Mouse (Mus musculus): ENCODE results near the gene Als2. TPM values are rescaled to one million over a fixed set of nuclear protein-coding genes. Genes with fewer than 3 reads are reported as not detected.

The Als2 gene
- total RNA-seq, 2 experiments from 2014 or later, result 10.5 to 11.2 TPM

GRCm38 (mm10) chr1:59166232-59166905 lies 70.7 kb downstream of the Als2 start:
- DNase-seq, result no peak

- no peak for DNase-seq
These were observed 73.1 kb downstream of the Als2 start for GRCm38 (mm10) chr1:59163918-59164317.

GRCm38 (mm10) chr1:59163030-59163461 lies 74.0 kb downstream of the Als2 start, which contains the start of gene Mpp4:
TSS of gene Mpp4 (minus strand) at chr1:59163389.
- DNase-seq, result peak; percentile 3 to 22

- no peak for DNase-seq
These were observed 74.6 kb downstream of the Als2 start for GRCm38 (mm10) chr1:59162309-59163024.

- no peak for DNase-seq
These were observed 75.6 kb downstream of the Als2 start for GRCm38 (mm10) chr1:59161396-59161795.

- DNase-seq, result no peak
These were observed 76.2 kb downstream of the Als2 start for GRCm38 (mm10) chr1:59160871-59161270.

GRCm38 (mm10) chr1:59159136-59159535 lies 77.9 kb downstream of the Als2 start:
- no peak for DNase-seq

GRCm38 (mm10) chr1:59158498-59158897 lies 78.5 kb downstream of the Als2 start:
- no peak for DNase-seq

GRCm38 (mm10) chr1:59157846-59158245 lies 79.2 kb downstream of the Als2 start:
- peak in 1 of 2 experiments; percentile 15 for DNase-seq

- no peak for DNase-seq
These were observed 84.7 kb downstream of the Als2 start for GRCm38 (mm10) chr1:59152346-59152745.

GRCm38 (mm10) chr1:59150542-59150941 lies 86.5 kb downstream of the Als2 start:
- DNase-seq, result no peak

- DNase-seq, result peak; percentile 43 to 62
These were observed 92.5 kb downstream of the Als2 start for GRCm38 (mm10) chr1:59144543-59144942.

- DNase-seq, result peak; percentile 66 to 77
These were observed 94.2 kb downstream of the Als2 start for GRCm38 (mm10) chr1:59142809-59143208.

- DNase-seq, result no peak
These were observed 102.6 kb downstream of the Als2 start for GRCm38 (mm10) chr1:59134419-59134818.

- DNase-seq, result no peak
These were observed 108.2 kb downstream of the Als2 start for GRCm38 (mm10) chr1:59128879-59129278.

- DNase-seq, result no peak
These were observed 111.5 kb downstream of the Als2 start for GRCm38 (mm10) chr1:59125558-59125957.

- DNase-seq, result peak; percentile 95
These were observed 117.1 kb downstream of the Als2 start, which contains the start of gene Tmem237 for GRCm38 (mm10) chr1:59119720-59120457. TSS of gene Tmem237 (minus strand) at chr1:59120408.

Other genes starting within 250 kb of the Als2 start
- gene C2cd6, start 142.3 kb downstream of the Als2 start, total RNA-seq (2021), result not detected
- gene Tmem237, start 116.8 kb downstream of the Als2 start, total RNA-seq (2021), result 10 to 100 TPM; 19.2 to 19.4 TPM
- gene Mpp4, start 73.8 kb downstream of the Als2 start, total RNA-seq (2021), result under 1 TPM; 0.16 to 0.23 TPM
- under 1 TPM in 1 of 2 experiments, not detected in 1; 0.20 TPM for gene Cdk15, start 19.7 kb upstream of the Als2 start, total RNA-seq (2021)
- gene Fzd7, start 245.2 kb upstream of the Als2 start, total RNA-seq (2021), result 10 to 100 TPM; 11.2 to 17.7 TPM